Mouse (Mus musculus) midbrain, embryonic 12.5 days (tissue): Measurements from ENCODE around the gene Grhl1. TPM values are rescaled to one million over a fixed set of nuclear protein-coding genes. Genes with fewer than 3 reads are reported as not detected.
A peak's percentile ranks its signal among the peaks of the same experiment; 100 is the strongest.

Experiments
- ATAC-seq: fragments of 200-750 bp; cut with Nextera tagmentation; 2 replicates; pipeline ENCODE4 v1.8.0; 2017; ENCODE audit warnings: low read depth, moderate TSS enrichment, moderate library complexity; ENCODE audit not compliant: low FRiP score
- H3K27ac ChIP-seq: fragments of 300-500 bp; sonication (generic); replicated peaks from 2 replicates; pipeline ENCODE4 v1.5.1; 2016; ENCODE audit warnings: mild to moderate bottlenecking
- H3K27me3 ChIP-seq: fragments of 300-500 bp; sonication (generic); 2 replicates; pipeline ENCODE4 v1.6.1; 2016; ENCODE audit warnings: mild to moderate bottlenecking
- H3K36me3 ChIP-seq: fragments of 300-500 bp; sonication (generic); 2 replicates; pipeline ENCODE4 v1.6.1; 2016
- H3K4me1 ChIP-seq: fragments of 300-500 bp; sonication (generic); 2 replicates; pipeline ENCODE4 v1.6.1; 2016
- H3K4me2 ChIP-seq: fragments of 300-500 bp; sonication (generic); replicated peaks from 2 replicates; pipeline ENCODE4 v1.6.1; 2016; ENCODE audit warnings: mild to moderate bottlenecking, moderate library complexity
- H3K4me3 ChIP-seq: fragments of 300-500 bp; sonication (generic); 2 replicates; pipeline ENCODE4 v1.5.1; 2016; ENCODE audit warnings: mild to moderate bottlenecking
- H3K9ac ChIP-seq: fragments of 300-500 bp; sonication (generic); replicated peaks from 2 replicates; pipeline ENCODE4 v1.6.1; 2016; ENCODE audit warnings: mild to moderate bottlenecking, moderate library complexity
- H3K9me3 ChIP-seq: fragments of 300-500 bp; sonication (generic); 2 replicates; pipeline ENCODE4 v1.6.1; 2016; ENCODE audit warnings: mild to moderate bottlenecking
- WGBS: fragments of 180-500 bp; shearing (Covaris S2); methylation state at CpG from one replicate; pipeline ENCODE4 v1.1.7; 2016; 5-methylcytosine and 5-hydroxymethylcytosine counted together
- polyA plus RNA-seq: library from polyadenylated mRNA; unstranded; fragments of >200 nt; fragmentation: Nextera tagmentation; extraction: Ambion mirVana; gene quantifications from 2 replicates; pipeline ENCODE4 v1.2.1, GENCODE M21; 2016

The Grhl1 gene
- polyA plus RNA-seq, 1 experiment from 2014 or later, result 0.64 TPM

DNA sequence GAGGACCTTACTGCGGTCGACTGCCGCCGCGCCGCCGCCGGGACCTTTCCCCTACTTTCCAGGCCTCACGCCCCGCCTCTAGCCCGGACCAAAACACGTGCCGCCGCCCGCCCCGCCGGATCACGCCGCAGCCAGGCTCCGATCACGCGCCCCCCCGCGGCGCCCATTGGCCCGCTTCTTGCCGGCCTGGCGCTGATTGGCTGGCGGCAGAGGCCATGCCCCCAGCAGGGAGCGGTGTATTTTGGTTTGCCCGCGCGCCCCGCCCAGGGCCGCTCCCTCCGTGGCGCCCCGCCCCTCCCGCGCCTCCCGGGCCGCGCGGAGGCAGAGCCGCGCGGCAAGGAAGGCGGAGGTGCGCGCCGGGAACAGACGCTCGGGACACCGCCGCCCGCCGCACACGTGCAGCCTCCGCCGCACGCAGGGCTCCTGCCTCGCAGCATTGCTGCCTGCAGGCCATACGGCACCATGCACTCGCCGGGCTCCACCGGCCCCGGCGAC lies 79.0 kb downstream of the Grhl1 start, which contains the start of gene Klf11:
Klf11 (plus strand) TSS at position 212 of the 495 bp plus-strand sequence.
- Histone ChIP-seq H3K9me3 (no peaks in the 10 kb centered on the region), H3K27ac (peak within 1 kb of the TSS; percentile 93), H3K4me1 (peaks cover 26% of the 10 kb centered on the region), H3K27me3 (peaks cover 19% of the 10 kb centered on the region), H3K36me3 (peaks cover 25% of the 10 kb centered on the region), H3K4me3 (peak within 1 kb of the TSS; percentile 87), H3K9ac (peak within 1 kb of the TSS; percentile 88), H3K4me2 (peak within 1 kb of the TSS; percentile 71)
- WGBS, result under 1% methylated on average over 67 of the region's 68 CpGs
- ATAC-seq, result peak; percentile 93

DNA sequence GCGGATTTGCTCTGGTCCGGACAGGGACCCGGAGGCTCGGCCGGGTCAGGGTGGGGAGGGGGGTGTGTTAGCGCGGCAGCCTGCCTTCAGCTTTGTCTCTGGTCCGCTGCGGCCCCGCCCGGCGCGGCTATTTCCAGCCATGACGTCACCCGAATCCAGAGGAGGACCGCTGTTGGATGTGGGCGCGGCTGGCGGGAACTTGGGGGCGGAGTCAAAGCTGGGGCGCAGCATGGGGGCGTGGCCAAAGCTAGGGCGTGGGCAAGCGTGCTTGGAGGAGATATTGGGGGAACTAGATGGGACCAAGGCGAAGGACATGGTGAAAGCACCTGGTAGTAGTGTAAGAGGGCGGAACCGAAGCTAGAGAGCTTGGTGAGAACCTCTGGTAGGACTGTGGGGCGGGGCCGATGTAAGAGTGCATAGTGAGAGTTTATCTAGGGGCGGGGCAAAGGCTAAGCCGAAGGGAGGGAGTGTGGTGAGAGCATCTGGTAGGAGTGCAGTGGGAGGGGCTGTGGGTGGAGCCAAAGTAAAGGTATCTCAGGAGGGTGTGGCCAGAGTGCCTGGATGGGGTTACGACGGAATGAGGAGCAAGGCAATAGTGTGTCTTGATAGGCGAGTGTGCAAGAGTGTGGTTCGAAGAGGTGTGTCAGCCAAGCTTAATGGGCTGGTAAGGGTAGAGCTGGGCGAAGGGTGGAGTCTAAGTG lies 79.7 kb downstream of the Grhl1 start:
- Histone ChIP-seq H3K9ac (peak overlapping the region; percentile 88), H3K4me1 (peaks cover 33% of the 10 kb centered on the region), H3K36me3 (peaks cover 29% of the 10 kb centered on the region), H3K27me3 (peaks cover 19% of the 10 kb centered on the region), H3K27ac (peak overlapping the region; percentile 93), H3K4me3 (peak overlapping the region; percentile 87), H3K4me2 (peak overlapping the region; percentile 71), H3K9me3 (no peaks in the 10 kb centered on the region)
- WGBS, result under 1% methylated on average over 35 of the region's 36 CpGs
- peak; percentile 77 for ATAC-seq

DNA sequence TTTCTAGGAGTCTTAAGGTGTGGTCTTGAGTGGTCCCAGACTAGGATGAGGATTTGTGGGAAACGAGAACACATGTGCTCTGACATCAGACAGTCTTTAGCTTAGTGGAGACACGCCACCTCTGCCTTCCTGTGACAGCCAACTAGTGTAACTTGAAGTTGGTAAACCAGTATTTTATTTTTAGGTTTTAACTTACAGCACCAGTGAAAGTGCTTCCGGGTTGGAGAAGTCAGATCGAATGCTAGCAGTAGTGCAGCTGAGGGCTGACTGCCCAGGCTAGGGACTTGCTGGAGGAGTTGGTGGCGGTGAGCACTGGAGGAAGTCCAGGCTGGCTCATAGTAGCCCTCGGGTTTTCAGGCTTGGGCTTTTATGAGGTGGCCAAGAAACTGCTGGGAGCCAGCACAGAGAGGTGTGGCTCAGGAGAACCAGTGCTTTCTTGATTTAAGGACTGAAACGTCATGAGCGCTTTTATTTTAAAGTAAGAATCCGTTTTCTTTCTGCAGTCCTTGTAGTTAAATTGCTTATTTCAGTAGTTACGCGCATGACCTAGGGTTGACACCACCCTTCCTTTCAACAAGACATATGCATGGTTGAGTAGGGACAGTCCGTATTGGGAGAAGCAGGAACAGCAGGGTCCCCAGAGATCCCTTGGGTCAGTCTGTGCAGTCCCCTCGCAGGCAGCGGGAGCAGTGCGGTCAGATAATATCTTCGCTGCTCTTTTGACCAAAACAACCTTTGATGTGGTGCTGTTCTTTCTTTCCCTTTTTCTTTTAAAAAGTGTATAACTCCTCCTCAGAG lies 82.2 kb downstream of the Grhl1 start:
- Histone ChIP-seq H3K4me1 (peaks cover 42% of the 10 kb centered on the region), H3K27me3 (peaks cover 13% of the 10 kb centered on the region), H3K36me3 (peaks cover 38% of the 10 kb centered on the region), H3K27ac (no peak overlapping the region), H3K4me2 (no peak overlapping the region), H3K9ac (no peak overlapping the region), H3K4me3 (no peak overlapping the region), H3K9me3 (no peaks in the 10 kb centered on the region)
- 91% methylated on average over 16 of the region's 16 CpGs for WGBS
- no peak for ATAC-seq

GRCm38 (mm10) chr12:24656436-24656835 lies 84.4 kb downstream of the Grhl1 start:
- ATAC-seq, result no peak
- no peak overlapping the region for H3K4me3 ChIP-seq
- H3K4me1 ChIP-seq, result peaks cover 35% of the 10 kb centered on the region
- no peaks in the 10 kb centered on the region for H3K27me3 ChIP-seq
- H3K4me2 ChIP-seq, result peak overlapping the region; percentile 28
- no peaks in the 10 kb centered on the region for H3K9me3 ChIP-seq
- H3K9ac ChIP-seq, result peak overlapping the region; percentile 29; the same call in 1 of the 2 replicates
- peak overlapping the region; percentile 4; the same call in 1 of the 2 replicates for H3K27ac ChIP-seq
- 81% methylated on average over 3 of the region's 3 CpGs for WGBS
- H3K36me3 ChIP-seq, result peaks cover 51% of the 10 kb centered on the region

- Histone ChIP-seq H3K9ac (no peak overlapping the region), H3K4me2 (no peak overlapping the region), H3K27me3 (no peaks in the 10 kb centered on the region), H3K4me3 (no peak overlapping the region), H3K4me1 (peaks cover 22% of the 10 kb centered on the region), H3K27ac (no peak overlapping the region), H3K9me3 (no peaks in the 10 kb centered on the region), H3K36me3 (peaks cover 58% of the 10 kb centered on the region)
- ATAC-seq, result no peak
- 95% methylated on average over 4 of the region's 4 CpGs for WGBS
Observed at GRCm38 (mm10) chr12:24658998-24659397, 86.9 kb downstream of the Grhl1 start.

- WGBS, result 95% methylated on average over 9 of the region's 9 CpGs
- H3K9me3 ChIP-seq, result no peaks in the 10 kb centered on the region
- peaks cover 49% of the 10 kb centered on the region for H3K36me3 ChIP-seq
Observed at GRCm38 (mm10) chr12:24659923-24660322, 87.8 kb downstream of the Grhl1 start.

GRCm38 (mm10) chr12:24661100-24661499 lies 89.0 kb downstream of the Grhl1 start:
- H3K4me3 ChIP-seq, result no peak overlapping the region
- H3K4me1 ChIP-seq, result peaks cover 16% of the 10 kb centered on the region
- 91% methylated on average over 4 of the region's 4 CpGs for WGBS
- H3K4me2 ChIP-seq, result no peak overlapping the region
- peaks cover 38% of the 10 kb centered on the region for H3K36me3 ChIP-seq
- H3K9ac ChIP-seq, result no peak overlapping the region
- no peaks in the 10 kb centered on the region for H3K27me3 ChIP-seq
- no peak for ATAC-seq
- H3K9me3 ChIP-seq, result no peaks in the 10 kb centered on the region
- no peak overlapping the region for H3K27ac ChIP-seq

More at GRCm38 (mm10) chr12:24659923-24660322, 87.8 kb downstream of the Grhl1 start:
- no peak for ATAC-seq
- Histone ChIP-seq H3K4me2 (no peak overlapping the region), H3K4me3 (no peak overlapping the region), H3K9ac (no peak overlapping the region), H3K4me1 (peaks cover 17% of the 10 kb centered on the region), H3K27me3 (no peaks in the 10 kb centered on the region), H3K27ac (no peak overlapping the region)

DNA sequence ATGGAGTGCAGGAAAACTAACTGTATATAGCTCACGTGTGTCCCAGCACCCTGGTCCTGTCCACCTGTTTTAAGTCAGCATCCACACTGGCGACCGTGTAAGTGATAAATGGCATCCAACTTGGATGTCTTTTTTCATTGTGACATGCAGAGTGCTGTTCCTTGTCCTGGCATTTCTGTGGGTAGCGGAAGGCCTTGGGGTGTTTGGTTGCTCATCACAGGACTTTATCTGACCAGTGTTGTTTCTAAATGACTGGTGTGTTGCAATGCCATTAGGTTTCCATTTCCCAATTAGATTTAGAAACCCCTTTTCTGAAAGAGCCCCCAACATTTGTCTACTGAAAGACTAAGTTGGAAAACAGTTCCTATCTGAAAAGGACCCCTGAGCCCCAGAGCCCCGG lies 90.0 kb downstream of the Grhl1 start:
- 91% methylated on average over 5 of the region's 5 CpGs for WGBS
- H3K4me1 ChIP-seq, result peaks cover 7% of the 10 kb centered on the region
- H3K9me3 ChIP-seq, result no peaks in the 10 kb centered on the region
- H3K4me3 ChIP-seq, result no peak overlapping the region
- ATAC-seq, result no peak
- peaks cover 34% of the 10 kb centered on the region for H3K36me3 ChIP-seq
- no peak overlapping the region for H3K9ac ChIP-seq
- no peak overlapping the region for H3K4me2 ChIP-seq
- no peaks in the 10 kb centered on the region for H3K27me3 ChIP-seq
- H3K27ac ChIP-seq, result no peak overlapping the region

Other genes with a start within 250 kb of the Grhl1 start
- gene Taf1b, start 73.9 kb upstream of the Grhl1 start, polyA plus RNA-seq, result 26.9 and 27.4 TPM in 2 replicates
- gene Klf11, start 79.0 kb downstream of the Grhl1 start, polyA plus RNA-seq, result 19.4 and 19.7 TPM in 2 replicates
- 1.1 and 1.7 TPM in 2 replicates for gene Cys1, start 109.5 kb downstream of the Grhl1 start, polyA plus RNA-seq
- gene Rrm2, start 136.0 kb downstream of the Grhl1 start, polyA plus RNA-seq, result 429 and 434 TPM in 2 replicates